Mouse (Mus musculus) liver, postnatal 0 days (tissue): ENCODE measurements around the gene Bco2. TPM values are rescaled to one million over a fixed set of nuclear protein-coding genes. Genes with fewer than 3 reads are reported as not detected.

Experiments used
- ATAC-seq: fragments of 200-750 bp; cut with Nextera tagmentation; 2 replicates; pipeline ENCODE4 v1.8.0; 2017; ENCODE audit warnings: mild to moderate bottlenecking, moderate library complexity
- DNase-seq: peaks from one replicate; pipeline ENCODE4 v3.0.0-alpha.2; 2016
- H3K27ac ChIP-seq: fragments of 300-500 bp; sonication (generic); 2 replicates; pipeline ENCODE4 v1.5.1; 2014; ENCODE audit warnings: antibody characterized with exemption, moderate library complexity, mild to moderate bottlenecking, low read depth
- H3K27me3 ChIP-seq: fragments of 300-500 bp; sonication (generic); 2 replicates; pipeline ENCODE4 v1.6.1; 2014; ENCODE audit warnings: low read length, control low read depth, mixed read lengths; ENCODE audit not compliant: insufficient read depth
- H3K36me3 ChIP-seq: fragments of 300-500 bp; sonication (generic); replicated peaks from 2 replicates; pipeline ENCODE4 v1.6.1; 2014; ENCODE audit warnings: mild to moderate bottlenecking, control low read depth, low read length, moderate library complexity, mixed read lengths; ENCODE audit not compliant: insufficient read depth
- H3K4me1 ChIP-seq: fragments of 300-500 bp; sonication (generic); 2 replicates; pipeline ENCODE4 v1.6.1; 2014; ENCODE audit warnings: antibody characterized with exemption, mild to moderate bottlenecking, control low read depth; ENCODE audit not compliant: insufficient read depth
- H3K4me2 ChIP-seq: fragments of 300-500 bp; sonication (generic); 2 replicates; pipeline ENCODE4 v1.6.1; 2014; ENCODE audit warnings: low read depth, mild to moderate bottlenecking, low read length, moderate library complexity, mixed read lengths
- H3K4me3 ChIP-seq: fragments of 300-500 bp; sonication (generic); 2 replicates; pipeline ENCODE4 v1.5.1; 2014; ENCODE audit warnings: low read depth, low read length
- H3K9ac ChIP-seq: fragments of 300-500 bp; sonication (generic); replicated peaks from 2 replicates; pipeline ENCODE4 v1.6.1; 2014; ENCODE audit warnings: mild to moderate bottlenecking, moderate library complexity
- H3K9me3 ChIP-seq: fragments of 300-500 bp; sonication (generic); 2 replicates; pipeline ENCODE4 v1.6.1; 2016; ENCODE audit warnings: mild to moderate bottlenecking, control low read depth, low read length, mixed read lengths
- CTCF ChIP-seq: sonication (generic); IDR thresholded peaks from 2 replicates; pipeline ENCODE4 v1.5.1; 2016; ENCODE audit warnings: antibody characterized with exemption, low read depth
- EP300 ChIP-seq: IDR thresholded peaks from 2 replicates; pipeline ENCODE4 v1.6.1; 2016; ENCODE audit warnings: antibody characterized with exemption, low read depth, mild to moderate bottlenecking
- WGBS: fragments of 180-500 bp; shearing (Covaris S2); extraction: QIAGEN DNeasy Blood & Tissue Kit; methylation state at CpG from one replicate; pipeline ENCODE4 v1.1.7; 2014; ENCODE audit not compliant: insufficient replicate concordance; 5-methylcytosine and 5-hydroxymethylcytosine counted together
- polyA plus RNA-seq: library from polyadenylated mRNA; unstranded; fragments of >200 nt; fragmentation: Nextera tagmentation; extraction: Ambion mirVana; gene quantifications from 2 replicates; pipeline ENCODE4 v1.2.1, GENCODE M21; 2015

The Bco2 gene
- polyA plus RNA-seq, 1 experiment from 2014 or later = 1.1 TPM

DNA sequence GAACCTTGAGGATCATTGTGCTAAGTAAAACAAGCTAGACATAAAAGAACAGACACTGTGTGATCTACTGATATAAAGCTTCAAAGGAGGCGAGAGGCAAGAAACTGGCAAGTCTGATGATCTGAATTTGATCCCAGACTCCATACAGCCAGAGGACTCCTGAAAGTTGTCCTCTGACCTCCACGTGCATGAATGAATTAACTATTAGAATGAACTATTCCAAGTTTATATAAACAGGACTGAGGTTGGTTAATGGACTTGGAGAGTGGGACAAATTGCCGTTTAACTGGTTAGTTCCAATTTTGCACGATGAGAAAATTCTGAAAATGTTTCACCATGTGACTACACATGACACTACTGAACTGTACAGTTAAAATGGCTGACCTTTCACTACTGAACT, 6.0 kb downstream of the Bco2 start:
- TF ChIP-seq CTCF (no peak), EP300 (no peak)

GRCm38 (mm10) chr9:50547859-50548478, 7.0 kb downstream of the Bco2 start:
- DNase-seq = no peak
- no peak for ATAC-seq
- H3K9ac ChIP-seq = no peak overlapping the region
- H3K36me3 ChIP-seq = no peaks in the 10 kb centered on the region
- 26% methylated on average over 5 of the region's 5 CpGs for WGBS
- TF ChIP-seq CTCF (no peak), EP300 (no peak)
- no peaks in the 10 kb centered on the region for H3K27me3 ChIP-seq
- H3K9me3 ChIP-seq = no peaks in the 10 kb centered on the region
- no peak overlapping the region for H3K4me3 ChIP-seq
- H3K27ac ChIP-seq = no peak overlapping the region
- no peaks in the 10 kb centered on the region for H3K4me1 ChIP-seq
- no peak overlapping the region; the same call in 1 of the 2 replicates for H3K4me2 ChIP-seq

More for the DNA sequence above, 6.0 kb downstream of the Bco2 start:
- no peak overlapping the region for H3K4me3 ChIP-seq
- no peak overlapping the region for H3K4me2 ChIP-seq
- no peak for ATAC-seq
- no peaks in the 10 kb centered on the region for H3K36me3 ChIP-seq
- no peaks in the 10 kb centered on the region for H3K9me3 ChIP-seq
- H3K27me3 ChIP-seq = no peaks in the 10 kb centered on the region
- H3K9ac ChIP-seq = no peak overlapping the region
- peaks cover 4% of the 10 kb centered on the region; the same call in 1 of the 2 replicates for H3K4me1 ChIP-seq
- no peak overlapping the region for H3K27ac ChIP-seq
- 71% methylated on average over 4 of the region's 4 CpGs for WGBS
- DNase-seq = no peak

- no peaks in the 10 kb centered on the region for H3K9me3 ChIP-seq
Measured at GRCm38 (mm10) chr9:50542401-50542800, 12.6 kb downstream of the Bco2 start.

DNA sequence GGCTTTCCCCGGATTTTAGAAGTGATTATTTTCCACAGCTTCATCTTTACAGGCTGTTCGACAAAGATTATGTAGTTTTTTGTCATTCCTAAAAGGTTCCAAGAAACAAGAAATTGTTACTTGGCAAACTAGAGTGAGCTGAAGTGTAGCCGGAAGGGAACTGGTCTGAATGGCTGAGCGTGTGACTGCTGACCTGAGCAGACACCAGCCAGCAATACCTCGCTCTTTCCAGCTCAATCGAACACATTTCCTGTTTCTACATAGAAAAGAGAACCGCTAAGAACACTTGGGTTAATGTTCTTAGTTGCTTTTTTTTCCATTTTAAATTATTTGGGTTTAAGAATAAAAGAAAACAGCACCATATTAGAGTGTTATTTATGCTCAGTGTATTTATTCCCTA, 14.8 kb downstream of the Bco2 start:
- Histone ChIP-seq H3K27ac (no peak overlapping the region), H3K36me3 (no peaks in the 10 kb centered on the region), H3K27me3 (no peaks in the 10 kb centered on the region), H3K9me3 (no peaks in the 10 kb centered on the region), H3K9ac (no peak overlapping the region), H3K4me3 (no peak overlapping the region), H3K4me2 (no peak overlapping the region; the same call in 1 of the 2 replicates), H3K4me1 (no peaks in the 10 kb centered on the region)
- DNase-seq (no peak), ATAC-seq (no peak)
- TF ChIP-seq CTCF (no peak), EP300 (no peak)
- 33% methylated on average over 7 of the region's 7 CpGs for WGBS

More at GRCm38 (mm10) chr9:50542401-50542800, 12.6 kb downstream of the Bco2 start:
- Histone ChIP-seq H3K4me3 (no peak overlapping the region), H3K4me2 (no peak overlapping the region), H3K36me3 (no peaks in the 10 kb centered on the region), H3K27me3 (no peaks in the 10 kb centered on the region), H3K4me1 (no peaks in the 10 kb centered on the region), H3K27ac (no peak overlapping the region), H3K9ac (no peak overlapping the region)
- no peak for ATAC-seq
- TF ChIP-seq EP300 = no peak
- TF ChIP-seq CTCF = no peak
- 69% methylated on average over 9 of the region's 9 CpGs for WGBS
- no peak for DNase-seq

DNA sequence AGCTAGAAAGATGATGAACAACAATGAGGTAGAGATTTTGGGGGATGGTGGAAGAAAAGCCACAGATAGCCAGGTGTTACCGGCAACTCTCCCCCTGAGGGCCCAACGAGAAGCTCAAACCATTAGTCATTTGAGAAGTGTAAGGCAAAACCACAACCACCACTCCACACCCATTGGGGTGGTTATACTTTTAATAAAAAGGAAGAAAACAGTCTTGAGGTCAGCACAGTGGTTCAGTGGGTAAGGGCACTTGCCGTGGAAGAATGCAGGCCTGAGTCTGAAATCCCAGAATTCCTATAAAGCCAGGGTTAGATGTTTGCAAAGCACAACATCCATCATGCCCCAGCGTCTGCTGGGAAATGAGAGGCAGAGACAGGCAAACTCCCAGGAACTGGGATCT, 17.7 kb downstream of the Bco2 start:
- no peak for TF ChIP-seq EP300
- no peak for TF ChIP-seq CTCF
- DNase-seq = no peak
- WGBS = 43% methylated on average over 4 of the region's 4 CpGs
- no peak overlapping the region for H3K27ac ChIP-seq
- no peaks in the 10 kb centered on the region for H3K9me3 ChIP-seq
- H3K27me3 ChIP-seq = no peaks in the 10 kb centered on the region
- H3K9ac ChIP-seq = no peak overlapping the region
- no peak for ATAC-seq
- H3K36me3 ChIP-seq = no peaks in the 10 kb centered on the region
- no peak overlapping the region for H3K4me2 ChIP-seq
- H3K4me3 ChIP-seq = no peak overlapping the region
- peaks cover 5% of the 10 kb centered on the region; the same call in 1 of the 2 replicates for H3K4me1 ChIP-seq

DNA sequence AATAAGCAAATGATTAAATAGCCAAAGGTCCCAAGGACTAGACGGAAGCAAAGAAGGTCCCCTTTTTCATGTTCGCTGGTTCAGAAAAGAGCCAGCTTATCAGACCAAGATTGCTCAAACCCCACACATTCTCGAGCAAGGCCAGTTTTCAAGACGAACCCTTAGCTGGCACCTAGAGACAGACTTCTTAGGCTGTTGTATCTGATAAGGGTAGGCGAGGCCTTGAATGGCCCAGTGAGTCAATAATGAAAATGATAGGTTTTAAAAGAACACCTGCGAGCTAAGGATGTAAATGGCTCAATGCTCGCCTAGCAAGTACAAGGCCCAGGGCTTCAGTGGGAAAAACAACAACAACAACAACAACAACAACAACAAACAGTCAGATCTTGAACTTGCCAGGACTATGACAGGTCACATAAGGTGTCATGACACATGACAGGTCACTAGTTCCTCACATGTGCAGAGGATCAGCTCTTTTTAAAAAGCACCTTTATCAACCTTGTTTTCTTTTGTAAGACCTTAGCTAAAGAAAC, 18.3 kb downstream of the Bco2 start:
- ATAC-seq (no peak), DNase-seq (no peak)
- Histone ChIP-seq H3K27me3 (no peaks in the 10 kb centered on the region), H3K4me1 (peaks cover 5% of the 10 kb centered on the region; the same call in 1 of the 2 replicates), H3K9ac (no peak overlapping the region), H3K27ac (no peak overlapping the region), H3K9me3 (no peaks in the 10 kb centered on the region), H3K4me3 (no peak overlapping the region), H3K36me3 (no peaks in the 10 kb centered on the region), H3K4me2 (no peak overlapping the region)
- no peak for TF ChIP-seq EP300
- TF ChIP-seq CTCF = no peak
- WGBS = 60% methylated on average over 7 of the region's 7 CpGs
